Mouse (Mus musculus) mature B cell (primary cell): ENCODE data around the gene Dst.

Experiments used
- in situ Hi-C: fragments of 300-500 bp; cut with MboI; formaldehyde crosslinking; loops from 2 replicates; pipeline ENCODE4 v1.14.3; 2019

Dst gene

GRCm38 (mm10) chr1:34102604-34103003, 194.6 kb downstream of the Dst start:
- in situ Hi-C loops = no loop called here

- in situ Hi-C loops = no loop called here
These were observed 195.2 kb downstream of the Dst start for GRCm38 (mm10) chr1:34103176-34103575.

GRCm38 (mm10) chr1:34103713-34104172, 195.7 kb downstream of the Dst start:
- in situ Hi-C loops = no loop called here

GRCm38 (mm10) chr1:34104846-34105245, 196.8 kb downstream of the Dst start:
- in situ Hi-C loops = no loop called here

GRCm38 (mm10) chr1:34106606-34107005, 198.6 kb downstream of the Dst start:
- in situ Hi-C loops = no loop called here

GRCm38 (mm10) chr1:34107076-34107475, 199.1 kb downstream of the Dst start:
- in situ Hi-C loops = no loop called here

GRCm38 (mm10) chr1:34109599-34110210, 201.7 kb downstream of the Dst start:
- in situ Hi-C loops = no loop called here

GRCm38 (mm10) chr1:34110862-34111261, 202.8 kb downstream of the Dst start:
- in situ Hi-C loops = no loop called here

- in situ Hi-C loops = no loop called here
These were observed 203.9 kb downstream of the Dst start for GRCm38 (mm10) chr1:34111954-34112353.

GRCm38 (mm10) chr1:34116444-34116843, 208.4 kb downstream of the Dst start:
- in situ Hi-C loops = no loop called here

- in situ Hi-C loops = no loop called here
These were observed 209.0 kb downstream of the Dst start for GRCm38 (mm10) chr1:34117056-34117455.

- in situ Hi-C loops = no loop called here
These were observed 209.7 kb downstream of the Dst start for GRCm38 (mm10) chr1:34117709-34118108.

- in situ Hi-C loops = no loop called here
These were observed 212.0 kb downstream of the Dst start for GRCm38 (mm10) chr1:34120066-34120465.

GRCm38 (mm10) chr1:34120602-34121001, 212.6 kb downstream of the Dst start:
- in situ Hi-C loops = no loop called here

GRCm38 (mm10) chr1:34121157-34122015, 213.4 kb downstream of the Dst start:
- in situ Hi-C loops = no loop called here

GRCm38 (mm10) chr1:34122198-34122597, 214.2 kb downstream of the Dst start:
- in situ Hi-C loops = no loop called here

GRCm38 (mm10) chr1:34122905-34123304, 214.9 kb downstream of the Dst start:
- in situ Hi-C loops = no loop called here

GRCm38 (mm10) chr1:34123334-34123733, 215.3 kb downstream of the Dst start:
- in situ Hi-C loops = no loop called here

GRCm38 (mm10) chr1:34124376-34124775, 216.4 kb downstream of the Dst start:
- in situ Hi-C loops = no loop called here

- in situ Hi-C loops = no loop called here
These were observed 217.1 kb downstream of the Dst start for GRCm38 (mm10) chr1:34125148-34125547.

GRCm38 (mm10) chr1:34127714-34128474, 219.9 kb downstream of the Dst start:
- in situ Hi-C loops = no loop called here

- in situ Hi-C loops = no loop called here
These were observed 220.8 kb downstream of the Dst start for GRCm38 (mm10) chr1:34128796-34129195.
